Mouse (Mus musculus) neural tube, embryonic 12.5 days (tissue): ENCODE results near the gene Ddx17. TPM values are rescaled to one million over a fixed set of nuclear protein-coding genes. Genes with fewer than 3 reads are reported as not detected.
A peak's percentile ranks its signal among the peaks of the same experiment; 100 is the strongest.

ENCODE experiments used
- ATAC-seq: fragments of 200-750 bp; cut with Nextera tagmentation; 2 replicates; pipeline ENCODE4 v1.8.0; 2017; ENCODE audit warnings: low read depth, mild to moderate bottlenecking, moderate TSS enrichment, moderate library complexity; ENCODE audit not compliant: low FRiP score
- H3K27ac ChIP-seq: fragments of 300-500 bp; sonication (generic); 2 replicates; pipeline ENCODE4 v1.5.1; 2016
- H3K27me3 ChIP-seq: fragments of 300-500 bp; sonication (generic); replicated peaks from 2 replicates; pipeline ENCODE4 v1.6.1; 2016; ENCODE audit warnings: mild to moderate bottlenecking
- H3K36me3 ChIP-seq: fragments of 300-500 bp; sonication (generic); 2 replicates; pipeline ENCODE4 v1.6.1; 2016; ENCODE audit warnings: mild to moderate bottlenecking
- H3K4me1 ChIP-seq: fragments of 300-500 bp; sonication (generic); 2 replicates; pipeline ENCODE4 v1.6.1; 2016
- H3K4me2 ChIP-seq: fragments of 300-500 bp; sonication (generic); replicated peaks from 2 replicates; pipeline ENCODE4 v1.6.1; 2016; ENCODE audit warnings: mild to moderate bottlenecking
- H3K4me3 ChIP-seq: fragments of 300-500 bp; sonication (generic); 2 replicates; pipeline ENCODE4 v1.5.1; 2016
- H3K9ac ChIP-seq: fragments of 300-500 bp; sonication (generic); 2 replicates; pipeline ENCODE4 v1.6.1; 2016; ENCODE audit warnings: mild to moderate bottlenecking
- H3K9me3 ChIP-seq: fragments of 300-500 bp; sonication (generic); 2 replicates; pipeline ENCODE4 v1.6.1; 2016; ENCODE audit warnings: mild to moderate bottlenecking
- WGBS: fragments of 180-500 bp; shearing (Covaris S2); methylation state at CpG from one replicate; pipeline ENCODE4 v1.1.7; 2016; 5-methylcytosine and 5-hydroxymethylcytosine counted together
- polyA plus RNA-seq: library from polyadenylated mRNA; unstranded; fragments of >200 nt; fragmentation: Nextera tagmentation; extraction: Ambion mirVana; gene quantifications from 2 replicates; pipeline ENCODE4 v1.2.1, GENCODE M21; 2016

The Ddx17 gene
- 66.5 and 71.8 TPM in 2 replicates for polyA plus RNA-seq

DNA sequence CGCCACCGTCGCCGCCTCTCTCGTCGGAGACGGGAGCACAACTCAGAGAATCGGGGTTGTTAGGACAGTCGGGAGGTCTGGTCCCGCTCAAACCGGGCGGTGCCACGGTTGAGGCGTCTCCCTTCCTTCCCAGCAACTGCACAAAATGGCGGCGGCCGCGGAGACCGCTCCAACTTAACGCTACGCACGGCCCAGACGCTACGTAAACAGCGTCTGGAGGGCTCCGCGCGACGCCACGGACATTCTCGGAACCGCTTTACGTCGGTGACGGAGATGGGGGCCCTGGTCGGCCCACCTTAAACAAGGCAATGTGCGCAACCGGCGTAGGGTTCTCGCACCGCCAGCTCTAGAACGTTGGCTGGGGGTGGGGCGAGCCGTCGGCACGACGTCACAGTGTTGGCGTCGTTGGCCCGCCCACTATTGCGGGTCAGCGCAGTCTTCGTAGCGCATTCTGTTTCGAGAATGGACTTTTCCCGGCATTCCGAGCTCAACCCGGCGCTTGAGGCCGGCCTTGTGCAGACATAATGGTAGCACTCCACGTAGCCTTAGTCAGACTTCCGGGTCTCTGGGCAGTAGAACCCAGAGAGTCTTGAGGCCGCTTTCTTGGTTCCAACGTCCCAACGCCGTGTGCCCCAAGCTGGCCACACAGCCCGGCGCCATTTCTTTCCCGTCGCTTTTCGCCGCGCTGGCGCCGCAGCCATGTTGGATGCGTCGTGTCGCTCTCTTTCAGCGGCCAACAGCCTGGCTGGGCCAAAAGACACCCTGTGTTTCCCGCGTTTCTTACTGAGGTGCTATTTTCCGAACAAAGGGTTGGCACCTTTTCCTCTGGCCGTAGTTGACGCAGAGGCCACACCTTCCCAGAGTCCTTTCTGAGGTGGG, at the start of gene Ddx17:
Ddx17 (minus strand) TSS at position 332 of the 879 bp plus-strand sequence.
- Histone ChIP-seq H3K9ac (peak within 1 kb of the TSS; percentile 94), H3K4me1 (peaks cover 22% of the 10 kb centered on the region), H3K27ac (peak within 1 kb of the TSS; percentile 96), H3K4me2 (peak within 1 kb of the TSS; percentile 89), H3K27me3 (no peaks in the 10 kb centered on the region), H3K4me3 (peak within 1 kb of the TSS; percentile 87), H3K36me3 (peaks cover 27% of the 10 kb centered on the region), H3K9me3 (no peaks in the 10 kb centered on the region)
- ATAC-seq = peak; percentile 98
- 2% methylated on average over 84 of the region's 84 CpGs for WGBS

DNA sequence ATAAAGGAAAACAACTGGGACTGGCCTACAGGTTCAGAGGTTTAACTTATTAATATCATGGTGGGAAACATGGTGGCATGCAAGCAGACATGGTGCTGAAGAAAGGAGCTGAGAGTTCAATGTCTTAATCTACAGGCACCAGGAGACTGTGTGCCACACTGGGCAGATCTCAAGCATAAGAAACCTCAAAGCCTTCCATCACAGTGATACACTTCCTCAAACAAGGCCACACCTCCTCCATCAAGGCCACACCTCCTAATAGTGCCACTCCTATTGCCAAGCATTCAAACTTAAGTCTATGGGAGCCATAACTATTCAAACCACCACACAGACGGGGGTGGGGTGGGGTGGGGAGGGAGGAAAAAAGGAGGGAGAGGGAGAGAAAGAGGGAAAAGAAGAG, 35.0 kb upstream of the Ddx17 start:
- Histone ChIP-seq H3K4me2 (no peak overlapping the region), H3K27me3 (no peaks in the 10 kb centered on the region), H3K4me3 (no peak overlapping the region), H3K4me1 (no peaks in the 10 kb centered on the region), H3K9me3 (no peaks in the 10 kb centered on the region), H3K9ac (no peak overlapping the region), H3K27ac (no peak overlapping the region), H3K36me3 (no peaks in the 10 kb centered on the region)
- ATAC-seq = no peak
- 75% methylated on average over 1 of the region's 1 CpGs for WGBS

DNA sequence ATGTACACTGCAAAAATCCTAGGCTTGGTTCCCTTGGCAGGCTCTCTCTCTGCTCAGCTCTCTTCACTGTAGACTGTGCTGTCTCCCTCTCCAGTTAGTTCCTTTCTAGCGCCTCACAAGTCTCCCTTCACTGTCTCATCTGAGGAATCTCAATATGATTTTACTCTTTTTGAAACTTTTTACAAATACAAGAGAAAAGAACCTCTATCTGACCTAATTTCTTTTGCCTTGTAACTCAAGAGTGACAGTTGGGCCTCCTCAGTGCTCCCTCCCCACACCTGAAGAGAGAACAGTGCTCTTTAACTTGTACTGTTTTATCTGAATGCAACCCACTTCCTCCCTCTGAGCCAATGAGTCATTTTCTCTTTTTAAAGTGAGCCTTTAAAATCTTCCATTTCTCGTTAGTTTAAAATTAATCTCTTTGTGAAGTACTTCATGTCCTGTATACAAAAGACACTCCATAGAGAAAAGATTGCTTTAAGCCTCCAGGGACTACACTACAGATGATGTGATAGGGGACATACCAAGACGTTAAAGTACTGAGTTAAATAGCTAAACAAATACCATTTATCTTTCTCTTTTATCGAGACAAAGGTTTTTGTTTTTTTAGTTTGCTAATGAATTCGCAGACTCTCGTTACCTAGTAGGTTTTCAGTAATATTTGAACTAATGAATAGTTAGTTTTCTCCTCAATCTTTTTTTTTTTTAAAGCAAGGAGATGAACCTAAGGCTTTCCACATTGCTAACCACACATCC, 31.3 kb upstream of the Ddx17 start:
- Histone ChIP-seq H3K27me3 (no peaks in the 10 kb centered on the region), H3K4me1 (no peaks in the 10 kb centered on the region), H3K27ac (no peak overlapping the region), H3K4me2 (no peak overlapping the region), H3K36me3 (no peaks in the 10 kb centered on the region), H3K4me3 (no peak overlapping the region), H3K9ac (no peak overlapping the region), H3K9me3 (no peaks in the 10 kb centered on the region)
- 76% methylated on average over 6 of the region's 6 CpGs for WGBS
- ATAC-seq = no peak

DNA sequence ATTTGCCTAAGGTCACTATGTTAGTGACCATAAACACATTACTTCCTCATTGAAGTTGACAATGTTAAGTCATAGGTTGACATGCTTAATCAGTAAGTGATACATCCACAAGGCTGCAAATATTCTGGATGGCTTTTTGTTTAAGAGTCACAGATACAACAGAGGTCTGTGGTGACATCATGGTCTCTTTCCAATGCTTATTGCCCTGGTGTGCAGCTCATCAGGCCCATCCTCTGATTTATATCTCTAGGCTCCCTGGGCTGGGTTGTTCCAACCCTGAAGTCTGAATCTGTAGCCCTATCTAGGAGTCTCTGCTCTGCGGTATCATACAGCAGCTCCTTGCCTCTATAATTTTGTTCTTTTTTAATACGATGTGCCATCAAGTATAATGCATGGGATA, 30.4 kb upstream of the Ddx17 start:
- Histone ChIP-seq H3K36me3 (no peaks in the 10 kb centered on the region), H3K4me2 (no peak overlapping the region), H3K27ac (no peak overlapping the region), H3K9ac (no peak overlapping the region), H3K4me3 (no peak overlapping the region), H3K27me3 (no peaks in the 10 kb centered on the region), H3K9me3 (no peaks in the 10 kb centered on the region), H3K4me1 (no peaks in the 10 kb centered on the region)
- no peak for ATAC-seq
- 89% methylated on average over 2 of the region's 2 CpGs for WGBS

DNA sequence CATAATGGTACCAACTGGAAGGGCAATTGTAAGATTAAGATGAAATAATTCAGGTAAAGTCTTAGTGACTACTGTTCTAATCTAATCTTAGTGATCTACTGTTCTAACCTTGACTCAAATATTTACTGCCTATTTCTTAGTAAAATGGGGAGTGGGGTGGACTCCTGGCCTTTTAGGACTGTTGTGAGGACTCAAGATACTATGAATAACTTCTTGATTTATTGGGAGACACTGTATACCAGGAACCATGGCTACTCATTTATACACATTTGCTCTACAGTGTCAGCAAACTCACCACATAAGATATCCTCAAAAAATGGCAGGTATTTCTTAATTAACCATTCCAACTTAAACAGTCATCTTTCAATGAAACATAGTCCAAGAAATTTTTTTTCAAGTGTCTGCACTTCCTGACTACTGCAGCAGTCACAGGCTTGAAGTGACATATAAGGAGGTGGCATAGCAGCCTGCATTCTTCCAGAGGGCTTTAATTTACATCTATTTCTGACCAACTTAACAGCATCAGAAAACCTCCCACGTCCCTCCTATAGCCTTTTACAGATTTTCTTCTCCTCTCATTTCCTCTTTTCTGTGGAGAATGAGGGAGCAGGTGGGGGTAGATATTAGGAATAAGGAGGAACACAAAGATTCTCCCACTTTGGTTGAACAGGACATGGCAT, 29.1 kb upstream of the Ddx17 start:
- no peak for ATAC-seq
- H3K36me3 ChIP-seq = no peaks in the 10 kb centered on the region
- no peak overlapping the region for H3K4me3 ChIP-seq
- no peak overlapping the region for H3K27ac ChIP-seq
- H3K9ac ChIP-seq = no peak overlapping the region
- H3K27me3 ChIP-seq = no peaks in the 10 kb centered on the region
- 74% methylated on average over 1 of the region's 1 CpGs for WGBS
- H3K4me1 ChIP-seq = no peaks in the 10 kb centered on the region
- H3K9me3 ChIP-seq = no peaks in the 10 kb centered on the region
- no peak overlapping the region for H3K4me2 ChIP-seq

DNA sequence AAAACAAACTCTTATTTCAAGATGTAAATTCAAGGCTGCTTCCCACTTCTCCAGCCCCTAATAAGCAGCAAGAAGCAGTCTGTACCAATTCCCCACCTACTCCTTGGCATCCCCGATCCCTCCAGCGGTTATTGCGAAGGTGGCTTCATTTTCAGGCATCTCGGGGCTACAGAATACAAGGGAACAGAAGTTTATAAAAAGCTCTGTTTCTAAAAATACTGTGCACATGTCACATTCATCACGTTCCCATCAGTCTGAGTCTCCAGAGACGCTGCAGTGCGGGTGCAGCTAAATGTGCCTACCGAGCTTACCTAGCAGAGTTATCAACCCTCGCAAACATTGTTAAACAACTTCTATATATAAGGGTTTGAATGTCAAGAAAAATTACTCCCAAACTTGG, 15.9 kb upstream of the Ddx17 start:
- ATAC-seq = no peak
- no peak overlapping the region for H3K4me2 ChIP-seq
- no peak overlapping the region for H3K27ac ChIP-seq
- no peak overlapping the region for H3K4me3 ChIP-seq
- H3K4me1 ChIP-seq = no peaks in the 10 kb centered on the region
- H3K36me3 ChIP-seq = no peaks in the 10 kb centered on the region
- 89% methylated on average over 9 of the region's 9 CpGs for WGBS
- H3K27me3 ChIP-seq = no peaks in the 10 kb centered on the region
- H3K9ac ChIP-seq = no peak overlapping the region
- H3K9me3 ChIP-seq = no peaks in the 10 kb centered on the region

DNA sequence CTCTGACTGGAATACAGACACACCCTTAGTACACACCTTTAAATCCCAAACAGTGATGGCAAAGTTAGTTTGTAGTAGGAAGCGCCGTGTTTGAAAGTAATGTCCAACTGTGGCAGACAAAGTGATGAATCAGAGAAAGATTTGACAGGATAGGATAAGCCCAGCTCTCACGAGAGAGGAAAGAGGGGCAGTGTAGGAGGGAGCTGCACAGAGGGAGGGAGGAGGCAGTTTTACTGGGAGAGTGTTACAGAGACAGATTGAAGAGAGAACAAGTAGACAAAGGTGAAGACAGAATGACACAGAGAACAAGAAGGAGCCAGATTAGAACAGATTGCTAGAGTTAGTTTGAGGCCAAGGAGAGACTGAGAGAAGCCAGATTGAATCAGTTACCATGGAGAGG, 13.1 kb upstream of the Ddx17 start:
- no peaks in the 10 kb centered on the region for H3K9me3 ChIP-seq
- H3K27me3 ChIP-seq = no peaks in the 10 kb centered on the region
- H3K4me3 ChIP-seq = no peak overlapping the region
- no peaks in the 10 kb centered on the region for H3K36me3 ChIP-seq
- no peak overlapping the region for H3K27ac ChIP-seq
- H3K4me1 ChIP-seq = no peaks in the 10 kb centered on the region
- ATAC-seq = no peak
- 78% methylated on average over 3 of the region's 3 CpGs for WGBS
- H3K9ac ChIP-seq = no peak overlapping the region
- H3K4me2 ChIP-seq = no peak overlapping the region

DNA sequence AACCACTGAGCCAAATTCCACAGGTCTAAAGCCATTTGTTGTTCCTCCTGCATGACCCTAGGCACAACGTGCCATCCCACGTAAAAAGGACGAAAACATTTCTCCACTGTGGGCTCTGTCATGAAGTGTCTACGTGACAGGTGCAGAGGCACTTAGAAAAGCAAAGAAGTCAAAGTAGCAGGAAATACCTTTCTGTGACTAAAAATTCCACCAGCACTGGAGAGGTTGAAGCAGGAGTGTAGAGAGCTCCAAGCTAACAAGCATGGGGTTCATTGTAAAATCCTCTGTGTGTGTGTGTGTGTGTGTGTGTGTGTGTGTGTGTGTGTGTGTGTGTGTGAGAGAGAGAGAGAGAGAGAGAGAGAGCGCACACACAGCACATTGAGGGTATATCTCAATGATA, 6.0 kb upstream of the Ddx17 start:
- ATAC-seq = no peak
- no peaks in the 10 kb centered on the region for H3K36me3 ChIP-seq
- no peaks in the 10 kb centered on the region for H3K9me3 ChIP-seq
- no peaks in the 10 kb centered on the region for H3K27me3 ChIP-seq
- H3K4me3 ChIP-seq = no peak overlapping the region
- no peak overlapping the region for H3K27ac ChIP-seq
- H3K9ac ChIP-seq = no peak overlapping the region
- no peak overlapping the region for H3K4me2 ChIP-seq
- WGBS = 83% methylated on average over 5 of the region's 5 CpGs
- no peaks in the 10 kb centered on the region for H3K4me1 ChIP-seq

DNA sequence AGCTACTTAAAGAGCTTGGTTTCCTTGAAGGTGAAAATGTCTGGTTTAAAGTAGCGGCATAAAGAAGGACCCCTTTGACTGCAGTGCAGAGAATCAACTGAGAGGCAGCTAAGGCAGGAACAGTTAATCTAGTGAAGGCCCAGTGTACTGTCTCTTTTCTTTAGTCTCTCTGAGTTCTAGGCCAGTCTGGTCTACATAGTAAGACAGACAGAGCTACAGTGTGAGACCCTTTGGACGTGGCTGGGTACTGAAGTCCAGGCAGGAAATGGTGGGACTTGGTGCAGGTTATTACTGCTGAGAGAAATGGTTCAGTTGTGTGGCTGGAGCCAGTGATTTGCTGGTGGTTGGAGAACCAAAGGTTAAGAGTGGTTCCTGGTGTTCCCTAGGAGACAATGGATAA, 1.7 kb upstream of the Ddx17 start:
- Histone ChIP-seq H3K27me3 (no peaks in the 10 kb centered on the region), H3K4me3 (no peak overlapping the region), H3K9me3 (no peaks in the 10 kb centered on the region), H3K27ac (no peak overlapping the region), H3K9ac (no peak overlapping the region), H3K4me1 (peaks cover 21% of the 10 kb centered on the region), H3K36me3 (peaks cover 11% of the 10 kb centered on the region), H3K4me2 (no peak overlapping the region)
- WGBS = 96% methylated on average over 2 of the region's 2 CpGs
- no peak for ATAC-seq

DNA sequence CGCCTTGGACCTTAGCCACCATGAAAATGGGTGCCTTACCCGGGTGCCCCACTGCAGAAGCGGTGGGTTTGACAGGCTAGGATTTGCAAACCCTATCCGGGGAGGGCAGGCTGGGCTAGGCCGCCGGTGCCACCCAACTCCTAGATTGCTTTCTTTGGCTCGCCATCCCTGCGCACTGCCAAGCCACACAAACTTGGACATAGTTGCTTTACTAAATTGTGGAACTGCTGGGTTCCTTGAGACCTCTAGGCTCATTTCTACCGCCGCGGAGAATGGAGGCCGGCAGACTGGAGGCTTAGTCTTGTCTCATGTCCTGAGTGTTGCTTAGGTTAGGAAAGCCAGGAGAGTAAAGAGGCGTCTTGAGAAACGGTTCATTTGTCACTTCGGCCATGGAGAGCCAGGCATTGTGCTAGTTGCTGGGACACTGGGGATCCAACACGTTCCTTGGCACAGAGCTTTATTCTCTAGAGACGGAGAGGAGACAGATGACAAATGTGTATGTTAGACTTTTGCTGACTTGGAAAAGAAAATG, 814 bp upstream of the Ddx17 start:
- no peaks in the 10 kb centered on the region for H3K9me3 ChIP-seq
- no peak for ATAC-seq
- H3K4me2 ChIP-seq = peak overlapping the region; percentile 89
- peak overlapping the region; percentile 56; the same call in 1 of the 2 replicates for H3K9ac ChIP-seq
- peak overlapping the region; percentile 93 for H3K27ac ChIP-seq
- H3K36me3 ChIP-seq = peaks cover 20% of the 10 kb centered on the region
- peaks cover 22% of the 10 kb centered on the region for H3K4me1 ChIP-seq
- 79% methylated on average over 17 of the region's 17 CpGs for WGBS
- H3K27me3 ChIP-seq = no peaks in the 10 kb centered on the region
- peak overlapping the region; percentile 87 for H3K4me3 ChIP-seq

DNA sequence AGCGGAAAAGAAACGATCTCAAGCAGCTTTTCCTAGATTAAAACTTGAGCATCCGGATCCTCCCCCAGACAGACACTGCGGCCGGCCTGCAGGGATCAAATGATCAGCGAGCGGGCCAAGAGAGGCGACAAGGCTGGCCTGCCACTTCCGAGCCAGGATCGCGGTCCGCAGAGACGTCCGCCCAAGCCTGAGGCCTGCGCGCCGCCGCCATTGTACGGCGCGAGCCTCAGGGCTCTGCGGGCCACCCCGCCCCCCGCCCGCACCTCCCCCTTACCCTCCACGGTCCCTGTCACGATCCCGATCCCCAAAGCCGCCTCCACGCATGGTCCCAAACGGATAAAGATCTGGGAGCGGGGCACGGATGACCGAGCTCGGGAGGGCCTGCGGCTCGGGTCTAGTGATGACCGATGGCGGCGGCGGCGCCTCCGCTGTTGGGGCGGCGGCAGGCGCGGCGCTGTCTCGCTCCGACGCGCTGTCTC, 581 bp downstream of the Ddx17 start:
- H3K27me3 ChIP-seq = no peaks in the 10 kb centered on the region
- peak overlapping the region; percentile 87 for H3K4me3 ChIP-seq
- peak overlapping the region; percentile 89 for H3K4me2 ChIP-seq
- ATAC-seq = peak; percentile 83
- peak overlapping the region; percentile 94 for H3K9ac ChIP-seq
- H3K4me1 ChIP-seq = peaks cover 22% of the 10 kb centered on the region
- peaks cover 34% of the 10 kb centered on the region for H3K36me3 ChIP-seq
- no peaks in the 10 kb centered on the region for H3K9me3 ChIP-seq
- peak overlapping the region; percentile 96 for H3K27ac ChIP-seq
- WGBS = under 1% methylated on average over 49 of the region's 52 CpGs

DNA sequence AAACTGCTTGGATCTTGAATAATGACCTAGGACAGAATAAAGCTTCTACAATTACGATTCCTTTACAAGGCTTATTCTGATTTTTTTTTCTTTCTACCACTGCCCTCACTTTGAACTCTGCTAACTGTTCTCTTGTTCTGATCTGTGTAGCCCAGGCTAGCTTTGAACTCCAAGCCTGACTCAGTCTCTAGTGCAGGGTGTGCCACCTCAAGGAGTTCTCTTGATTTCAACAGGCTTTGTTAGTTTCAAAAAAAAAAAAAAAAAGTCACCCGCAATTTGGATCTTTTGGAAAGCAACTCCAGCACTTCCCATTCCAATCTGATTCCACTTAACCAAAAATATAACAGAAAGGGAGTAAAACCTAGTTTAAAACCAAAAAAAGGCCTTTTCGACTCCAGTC, 1.0 kb downstream of the Ddx17 start:
- Histone ChIP-seq H3K9ac (peak overlapping the region; percentile 94), H3K4me2 (peak overlapping the region; percentile 89), H3K27me3 (no peaks in the 10 kb centered on the region), H3K4me3 (peak overlapping the region; percentile 87), H3K9me3 (no peaks in the 10 kb centered on the region), H3K4me1 (peaks cover 22% of the 10 kb centered on the region), H3K36me3 (peaks cover 39% of the 10 kb centered on the region), H3K27ac (peak overlapping the region; percentile 96; the same call in 1 of the 2 replicates)
- 8% methylated on average over 3 of the region's 3 CpGs for WGBS
- ATAC-seq = no peak
